ENCODE assay signal across 23 mouse cellular contexts in genomic region chr5:139366484-139366883, GRCm38 (mm10). TPM values are rescaled to one million over a fixed set of nuclear protein-coding genes. Genes with fewer than 3 reads are reported as not detected.
DNase-seq lines count a peak whose midpoint lies in the region; ATAC-seq and TF ChIP-seq lines count a peak whose summit lies in the region.
"Had no signal": no experiment of that assay in that cellular context is flagged by ENCODE, and none has a peak within 500 bp of the region (broad histone marks: within the 10 kb centered on the region; RNA-seq: fewer than 3 reads in every experiment).

No protein-coding gene starts in this region.

- H3K9ac ChIP-seq in ES-Bruce4 (ENCODE audit: low read depth, poor library complexity, severe bottlenecking) = no peak overlapping the region
- no peak overlapping the region for H3K9ac ChIP-seq in liver, embryonic 16.5 days (ENCODE audit: low read depth, low read length)
- no peak overlapping the region for H3K9ac ChIP-seq in heart, embryonic 12.5 days
- H3K9ac ChIP-seq: midbrain, embryonic 12.5 days had no signal

- peaks cover 8% of the 10 kb centered on the region for H3K4me1 ChIP-seq in ES-Bruce4 (ENCODE audit: control insufficient read depth, insufficient read depth, low read length)
- H3K4me1 ChIP-seq in liver, embryonic 16.5 days (ENCODE audit: control insufficient read depth, low read depth, low read length) = peaks cover 61% of the 10 kb centered on the region
- H3K4me1 ChIP-seq in forebrain, embryonic 10.5 days = peaks cover 46% of the 10 kb centered on the region
- H3K4me1 ChIP-seq in heart, embryonic 12.5 days (replicated peaks) = peaks cover 36% of the 10 kb centered on the region

- no peaks in the 10 kb centered on the region for H3K9me3 ChIP-seq in ES-Bruce4 (replicated peaks; ENCODE audit: control insufficient read depth, insufficient read depth, low read length, poor library complexity, severe bottlenecking)
- H3K9me3 ChIP-seq in liver, embryonic 16.5 days (replicated peaks; ENCODE audit: control insufficient read depth, low read length) = no peaks in the 10 kb centered on the region
- no peaks in the 10 kb centered on the region for H3K9me3 ChIP-seq in forebrain, embryonic 10.5 days
- H3K9me3 ChIP-seq in heart, embryonic 12.5 days (replicated peaks) = no peaks in the 10 kb centered on the region
- H3K9me3 ChIP-seq: G1E; midbrain, embryonic 12.5 days had no signal

- TF ChIP-seq EP300 in ES-Bruce4 (IDR thresholded peaks at IDR 0.05; ENCODE audit: insufficient read depth, low read depth, low read length) = no peak

- peak; percentile 34; the same call in 1 of the 2 replicates for ATAC-seq in common myeloid progenitor, adult 5-6 weeks (replicated peaks; ENCODE audit: low read depth, poor library complexity, severe bottlenecking)
- ATAC-seq in liver, embryonic 16.5 days (ENCODE audit: low read depth) = no peak
- ATAC-seq in heart, embryonic 12.5 days (ENCODE audit: insufficient number of reproducible peaks, low FRiP score) = no peak

- no peak overlapping the region for H3K4me3 ChIP-seq in left cerebral cortex, adult 2 months
- H3K4me3 ChIP-seq in ES-Bruce4 (ENCODE audit: low read depth, low read length) = peak overlapping the region; percentile 37; the same call in 1 of the 2 replicates
- H3K4me3 ChIP-seq in liver, embryonic 16.5 days (ENCODE audit: low read depth, low read length) = no peak overlapping the region
- no peak overlapping the region for H3K4me3 ChIP-seq in forebrain, embryonic 10.5 days
- no peak overlapping the region for H3K4me3 ChIP-seq in heart, embryonic 12.5 days
- H3K4me3 ChIP-seq: erythroblast, embryonic 14.5 days; midbrain, embryonic 12.5 days; myocyte had no signal

- 0 out of 2 replicates have a peak overlapping the region, but pooled peaks have one; percentile 28 for H3K27ac ChIP-seq in left cerebral cortex, adult 2 months
- no peak overlapping the region for H3K27ac ChIP-seq in ES-Bruce4 (ENCODE audit: insufficient read depth, low read length)
- H3K27ac ChIP-seq in liver, embryonic 16.5 days (ENCODE audit: low read length) = peak overlapping the region; percentile 46; the same call in 1 of the 2 replicates
- H3K27ac ChIP-seq in forebrain, embryonic 10.5 days = no peak overlapping the region
- H3K27ac ChIP-seq in heart, embryonic 12.5 days (ENCODE audit: poor library complexity, severe bottlenecking) = no peak overlapping the region
- H3K27ac ChIP-seq: midbrain, embryonic 12.5 days had no signal

- H3K4me2 ChIP-seq in liver, embryonic 16.5 days (ENCODE audit: low read depth, low read length) = no peak overlapping the region
- no peak overlapping the region for H3K4me2 ChIP-seq in heart, embryonic 12.5 days
- H3K4me2 ChIP-seq: midbrain, embryonic 12.5 days had no signal

- H3K27me3 ChIP-seq in ES-Bruce4 (ENCODE audit: control insufficient read depth, insufficient read depth, low read length, poor library complexity, severe bottlenecking) = no peaks in the 10 kb centered on the region
- no peaks in the 10 kb centered on the region for H3K27me3 ChIP-seq in liver, embryonic 16.5 days (ENCODE audit: control insufficient read depth, insufficient read depth, low read depth, low read length)
- no peaks in the 10 kb centered on the region for H3K27me3 ChIP-seq in forebrain, embryonic 10.5 days (ENCODE audit: poor library complexity, severe bottlenecking)
- no peaks in the 10 kb centered on the region; the same call in 1 of the 2 replicates for H3K27me3 ChIP-seq in heart, embryonic 12.5 days (replicated peaks)
- H3K27me3 ChIP-seq: midbrain, embryonic 12.5 days had no signal

- TF ChIP-seq POLR2A in ES-Bruce4 (IDR thresholded peaks at IDR 0.05; ENCODE audit: insufficient read depth, low read length) = no peak

- intact Hi-C loops in left cerebral cortex, adult 2 months (cut with DNase I) = no loop called here

- no peak for DNase-seq in left cerebral cortex, adult 2 months (ENCODE audit: extremely low spot score in 1 of 2, low spot score in 2 of 2)
- no peak for DNase-seq in left cerebral cortex, adult 11 months (ENCODE audit: low spot score)
- no peak for DNase-seq in forebrain, embryonic 10.5 days (ENCODE audit: extremely low spot score, low spot score)
- DNase-seq in urinary bladder, postnatal 10 days (ENCODE audit: low spot score) = no peak
- DNase-seq: adrenal gland, postnatal 10 days; cerebellum, postnatal 10 days; gastrocnemius, postnatal 36 days; right cerebral cortex, adult 18-20 months; thymus, postnatal 36 days had no signal

- 62% methylated on average over 11 of the region's 11 CpGs for WGBS in liver, embryonic 16.5 days (ENCODE audit: insufficient replicate concordance)
- WGBS in forebrain, embryonic 10.5 days = 83% methylated on average over 11 of the region's 11 CpGs
- 75% methylated on average over 11 of the region's 11 CpGs for WGBS in heart, embryonic 12.5 days

- TF ChIP-seq CTCF in left cerebral cortex, adult 2 months (IDR thresholded peaks at IDR 0.05) = no peak
- TF ChIP-seq CTCF in ES-Bruce4 (IDR thresholded peaks at IDR 0.05; ENCODE audit: low read depth, low read length) = no peak

- no peaks in the 10 kb centered on the region for H3K36me3 ChIP-seq in ES-Bruce4 (ENCODE audit: control insufficient read depth, insufficient read depth, low read length, poor library complexity, severe bottlenecking)
- no peaks in the 10 kb centered on the region for H3K36me3 ChIP-seq in liver, embryonic 16.5 days (ENCODE audit: control insufficient read depth, insufficient read depth)
- H3K36me3 ChIP-seq in forebrain, embryonic 10.5 days (replicated peaks) = peaks cover 22% of the 10 kb centered on the region
- no peaks in the 10 kb centered on the region for H3K36me3 ChIP-seq in heart, embryonic 12.5 days

RNA-seq across cellular contexts. Expression of gene Gpr146, which starts 11.0 kb away (rescaled TPM):
- 10 to 100 TPM; 12.5 to 13.9 TPM for total RNA-seq in left cerebral cortex, adult 2 months (2021)
- polyA plus RNA-seq in ES-Bruce4 (2011; ENCODE audit: insufficient read depth, insufficient read length, low read depth, missing spikeins) = 0.82 and 0.91 TPM in 2 replicates
- total RNA-seq in common myeloid progenitor, adult 5-6 weeks (2017) = 4.9 and 5.4 TPM in 2 replicates
- 20.6 and 24.1 TPM in 2 replicates for polyA plus RNA-seq in liver, embryonic 16.5 days (2015; fragmentation: Nextera tagmentation; extraction: Ambion mirVana)
- polyA plus RNA-seq in forebrain, embryonic 10.5 days (2016; fragmentation: Nextera tagmentation; extraction: Ambion mirVana) = 1.6 and 1.8 TPM in 2 replicates
- polyA plus RNA-seq in heart, embryonic 12.5 days (2016; fragmentation: Nextera tagmentation; extraction: Ambion mirVana) = 8.2 and 8.5 TPM in 2 replicates

RNA-seq across cellular contexts. Expression of gene Cyp2w1, which starts 14.1 kb away (rescaled TPM):
- not detected for total RNA-seq in left cerebral cortex, adult 2 months (2021)
- not detected in 2 replicates for polyA plus RNA-seq in ES-Bruce4 (2011; ENCODE audit: insufficient read depth, insufficient read length, low read depth, missing spikeins)
- not detected in 2 replicates for total RNA-seq in common myeloid progenitor, adult 5-6 weeks (2017)
- 0.42 TPM in 1 of 2 replicates, not detected in the other for polyA plus RNA-seq in liver, embryonic 16.5 days (2015; fragmentation: Nextera tagmentation; extraction: Ambion mirVana)
- polyA plus RNA-seq in forebrain, embryonic 10.5 days (2016; fragmentation: Nextera tagmentation; extraction: Ambion mirVana) = not detected in 2 replicates
- not detected in 2 replicates for polyA plus RNA-seq in heart, embryonic 12.5 days (2016; fragmentation: Nextera tagmentation; extraction: Ambion mirVana)
- total RNA-seq: adrenal gland, postnatal 10 days; G1E; gastrocnemius, postnatal 36 days; hematopoietic stem cell, adult 5-6 weeks; left cerebral cortex, postnatal 14 days had no signal
- polyA plus RNA-seq: C2C12; G1E; heart, embryonic 14.5 days; kidney, embryonic 14.5 days; myocyte; testis, adult 2 months had no signal

RNA-seq across cellular contexts. Expression of gene Cox19, which starts 15.3 kb away (rescaled TPM):
- total RNA-seq in left cerebral cortex, adult 2 months (2021) = 10 to 100 TPM; 67.6 to 69.4 TPM
- 19.9 and 26.1 TPM in 2 replicates for polyA plus RNA-seq in ES-Bruce4 (2011; ENCODE audit: insufficient read depth, insufficient read length, low read depth, missing spikeins)
- 10.9 and 17.8 TPM in 2 replicates for total RNA-seq in common myeloid progenitor, adult 5-6 weeks (2017)
- polyA plus RNA-seq in liver, embryonic 16.5 days (2015; fragmentation: Nextera tagmentation; extraction: Ambion mirVana) = 42.2 and 48.1 TPM in 2 replicates
- 119 and 120 TPM in 2 replicates for polyA plus RNA-seq in forebrain, embryonic 10.5 days (2016; fragmentation: Nextera tagmentation; extraction: Ambion mirVana)
- 66.2 and 72.6 TPM in 2 replicates for polyA plus RNA-seq in heart, embryonic 12.5 days (2016; fragmentation: Nextera tagmentation; extraction: Ambion mirVana)

RNA-seq across cellular contexts. Expression of gene C130050O18Rik, which starts 38.6 kb away (rescaled TPM):
- total RNA-seq in left cerebral cortex, adult 2 months (2021) = under 1 TPM; 0.29 to 0.63 TPM
- polyA plus RNA-seq in ES-Bruce4 (2011; ENCODE audit: insufficient read depth, insufficient read length, low read depth, missing spikeins) = not detected in 2 replicates
- total RNA-seq in common myeloid progenitor, adult 5-6 weeks (2017) = 0.53 and 1.6 TPM in 2 replicates
- polyA plus RNA-seq in liver, embryonic 16.5 days (2015; fragmentation: Nextera tagmentation; extraction: Ambion mirVana) = 1.2 and 1.6 TPM in 2 replicates
- polyA plus RNA-seq in forebrain, embryonic 10.5 days (2016; fragmentation: Nextera tagmentation; extraction: Ambion mirVana) = 0.15 and 0.34 TPM in 2 replicates
- 0.10 and 0.36 TPM in 2 replicates for polyA plus RNA-seq in heart, embryonic 12.5 days (2016; fragmentation: Nextera tagmentation; extraction: Ambion mirVana)
- polyA plus RNA-seq: erythroblast, embryonic 14.5 days had no signal

RNA-seq across cellular contexts. Expression of gene Adap1, which starts 41.1 kb away (rescaled TPM):
- 100 to 1,000 TPM; 242 to 256 TPM for total RNA-seq in left cerebral cortex, adult 2 months (2021)
- polyA plus RNA-seq in ES-Bruce4 (2011; ENCODE audit: insufficient read depth, insufficient read length, low read depth, missing spikeins) = 16.5 and 17.0 TPM in 2 replicates
- total RNA-seq in common myeloid progenitor, adult 5-6 weeks (2017) = 15.8 and 25.8 TPM in 2 replicates
- 1.1 and 1.3 TPM in 2 replicates for polyA plus RNA-seq in liver, embryonic 16.5 days (2015; fragmentation: Nextera tagmentation; extraction: Ambion mirVana)
- 0.27 and 0.49 TPM in 2 replicates for polyA plus RNA-seq in forebrain, embryonic 10.5 days (2016; fragmentation: Nextera tagmentation; extraction: Ambion mirVana)
- 1.1 and 2.1 TPM in 2 replicates for polyA plus RNA-seq in heart, embryonic 12.5 days (2016; fragmentation: Nextera tagmentation; extraction: Ambion mirVana)

Comparison
In these comparisons a context has a peak if more than half of its experiments do, and no peak if none do; other contexts are left out.
1. H3K27ac ChIP-seq: peak in left cerebral cortex, adult 2 months (single experiment) and liver, embryonic 16.5 days (single experiment); none in ES-Bruce4 (single experiment), forebrain, embryonic 10.5 days (single experiment) and heart, embryonic 12.5 days (single experiment).